Mouse (Mus musculus) adrenal gland, adult 8-10 months (tissue): ENCODE data around the gene Trpc7. TPM values are rescaled to one million over a fixed set of nuclear protein-coding genes. Genes with fewer than 3 reads are reported as not detected.
A peak's percentile ranks its signal among the peaks of the same experiment; 100 is the strongest.

Experiments used
- DNase-seq: peaks from one replicate; pipeline ENCODE4 v3.0.0; 2022
- total RNA-seq, 4 experiments: library from RNA; stranded (reverse); gene quantifications; 2 replicates each; pipeline ENCODE4 v1.2.4; 2022

Trpc7 gene
- total RNA-seq, 4 experiments from 2014 or later, result 0.29 to 0.45 (median 0.37) TPM

GRCm38 (mm10) chr13:56746739-56747532 is 148.9 kb downstream of the Trpc7 start:
- no peak for DNase-seq

GRCm38 (mm10) chr13:56742325-56742901 is 153.4 kb downstream of the Trpc7 start:
- no peak for DNase-seq

GRCm38 (mm10) chr13:56741691-56742090 is 154.1 kb downstream of the Trpc7 start:
- no peak for DNase-seq

- DNase-seq, result no peak
These were observed 155.3 kb downstream of the Trpc7 start for GRCm38 (mm10) chr13:56740496-56740895.

- no peak for DNase-seq
These were observed 156.2 kb downstream of the Trpc7 start for GRCm38 (mm10) chr13:56739556-56739955.

GRCm38 (mm10) chr13:56735212-56735875 is 160.4 kb downstream of the Trpc7 start:
- peak; percentile 23 for DNase-seq

- peak; percentile 35 for DNase-seq
These were observed 161.2 kb downstream of the Trpc7 start for GRCm38 (mm10) chr13:56734617-56735016.

- no peak for DNase-seq
These were observed 166.7 kb downstream of the Trpc7 start for GRCm38 (mm10) chr13:56729046-56729445.

GRCm38 (mm10) chr13:56726551-56726950 is 169.2 kb downstream of the Trpc7 start:
- DNase-seq, result no peak

Other genes starting within 250 kb of the Trpc7 start
- gene Smad5, start 193.0 kb downstream of the Trpc7 start, total RNA-seq, result 10 to 100 TPM; 49.7 to 68.6 (median 58.2) TPM
- not detected for gene Gm45623, start 142.2 kb downstream of the Trpc7 start, total RNA-seq